8 mouse cellular contexts compared by ENCODE assay signal in the genomic region with DNA sequence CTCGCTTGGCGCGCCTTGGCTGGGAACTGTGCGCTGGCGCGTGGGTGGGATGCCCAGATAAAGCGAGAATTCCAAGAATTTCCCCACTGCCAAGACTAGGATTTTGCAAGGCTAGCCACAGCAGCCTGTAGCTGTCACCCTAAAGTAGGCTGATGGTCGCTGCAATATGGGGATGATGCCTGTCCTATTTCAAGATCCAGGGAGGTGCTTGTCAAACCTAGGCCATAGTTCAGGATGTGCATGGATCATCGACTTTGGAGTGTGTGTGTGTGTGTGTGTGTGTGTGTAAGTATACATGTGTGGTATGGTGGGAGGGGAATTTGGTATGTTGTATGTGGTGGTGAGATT. TPM values are rescaled to one million over a fixed set of nuclear protein-coding genes. Genes with fewer than 3 reads are reported as not detected.
DNase-seq lines count a peak whose midpoint lies in the region; ATAC-seq and TF ChIP-seq lines count a peak whose summit lies in the region.

No protein-coding gene starts in this region.

- H3K36me3 ChIP-seq in lung, embryonic 15.5 days: no peaks in the 10 kb centered on the region
- no peaks in the 10 kb centered on the region for H3K36me3 ChIP-seq in limb, embryonic 11.5 days (ENCODE audit: control insufficient read depth, insufficient read depth, low read length)
- H3K36me3 ChIP-seq in neural tube, embryonic 15.5 days: no peaks in the 10 kb centered on the region

- peak overlapping the region; percentile 78 for H3K9ac ChIP-seq in lung, embryonic 15.5 days
- peak overlapping the region; percentile 82 for H3K9ac ChIP-seq in limb, embryonic 11.5 days (ENCODE audit: low read length)
- peak overlapping the region; percentile 75 for H3K9ac ChIP-seq in neural tube, embryonic 15.5 days (replicated peaks)

- ATAC-seq in lung, embryonic 15.5 days (ENCODE audit: borderline replicate concordance, extremely low read depth, low FRiP score, low TSS enrichment): peak; percentile 58; the same call in 1 of the 2 replicates
- peak; percentile 26 for ATAC-seq in limb, embryonic 11.5 days (ENCODE audit: insufficient number of reproducible peaks, low FRiP score, low TSS enrichment, low read depth)
- ATAC-seq in neural tube, embryonic 15.5 days (ENCODE audit: low FRiP score): peak; percentile 62

- peak overlapping the region; percentile 75 for H3K4me3 ChIP-seq in lung, embryonic 15.5 days
- peak overlapping the region; percentile 81 for H3K4me3 ChIP-seq in embryonic fibroblast, embryonic 13.5 days (ENCODE audit: insufficient read depth, low read length)
- H3K4me3 ChIP-seq in limb, embryonic 11.5 days (ENCODE audit: low read depth, low read length): peak overlapping the region; percentile 86
- H3K4me3 ChIP-seq in neural tube, embryonic 15.5 days (replicated peaks): peak overlapping the region; percentile 86

- peaks cover 19% of the 10 kb centered on the region for H3K4me1 ChIP-seq in lung, embryonic 15.5 days
- H3K4me1 ChIP-seq in embryonic fibroblast, embryonic 13.5 days (ENCODE audit: control insufficient read depth, insufficient read depth, low read length): no peaks in the 10 kb centered on the region
- H3K4me1 ChIP-seq in limb, embryonic 11.5 days (ENCODE audit: control insufficient read depth, insufficient read depth, low read length): no peaks in the 10 kb centered on the region
- H3K4me1 ChIP-seq in neural tube, embryonic 15.5 days: peaks cover 17% of the 10 kb centered on the region

- peak overlapping the region; percentile 88 for H3K27ac ChIP-seq in lung, embryonic 15.5 days
- H3K27ac ChIP-seq in embryonic fibroblast, embryonic 13.5 days (ENCODE audit: insufficient read depth, low read length): no peak overlapping the region
- no peak overlapping the region for H3K27ac ChIP-seq in limb, embryonic 11.5 days (replicated peaks; ENCODE audit: low read depth, low read length)
- H3K27ac ChIP-seq in neural tube, embryonic 15.5 days (replicated peaks): peak overlapping the region; percentile 88; the same call in 1 of the 2 replicates

- no peaks in the 10 kb centered on the region for H3K9me3 ChIP-seq in lung, embryonic 15.5 days
- H3K9me3 ChIP-seq in limb, embryonic 11.5 days (ENCODE audit: control insufficient read depth, low read length): no peaks in the 10 kb centered on the region
- no peaks in the 10 kb centered on the region for H3K9me3 ChIP-seq in neural tube, embryonic 15.5 days (replicated peaks)

- no peak for TF ChIP-seq CTCF in embryonic fibroblast, embryonic 13.5 days (IDR thresholded peaks at IDR 0.05; ENCODE audit: borderline replicate concordance, insufficient read depth, low read length)

- WGBS in lung, embryonic 15.5 days: 2% methylated on average over 9 of the region's 9 CpGs
- WGBS in limb, embryonic 11.5 days: 2% methylated on average over 9 of the region's 9 CpGs
- 2% methylated on average over 9 of the region's 9 CpGs for WGBS in neural tube, embryonic 15.5 days

- TF ChIP-seq POLR2A in embryonic fibroblast, embryonic 13.5 days (IDR thresholded peaks at IDR 0.05; ENCODE audit: low read depth, low read length): no peak

- H3K27me3 ChIP-seq in lung, embryonic 15.5 days: no peaks in the 10 kb centered on the region
- H3K27me3 ChIP-seq in limb, embryonic 11.5 days (ENCODE audit: control insufficient read depth, insufficient read depth, low read length): no peaks in the 10 kb centered on the region
- H3K27me3 ChIP-seq in neural tube, embryonic 15.5 days (replicated peaks): 0 out of 2 replicates have a peak, but pooled peaks cover 5% of the 10 kb centered on the region

- no peak for DNase-seq in lung, adult 18-20 months
- no peak for DNase-seq in limb, embryonic 11.5 days (ENCODE audit: low spot score)
- no peak for DNase-seq in cerebellum, postnatal 14 days
- DNase-seq in layer of hippocampus, postnatal 10 days (ENCODE audit: low spot score in 2 of 2): no peak
- DNase-seq in spleen, postnatal 14 days (ENCODE audit: low spot score in 2 of 2): no peak

- peak overlapping the region; percentile 90 for H3K4me2 ChIP-seq in lung, embryonic 15.5 days
- peak overlapping the region; percentile 89 for H3K4me2 ChIP-seq in limb, embryonic 11.5 days (ENCODE audit: low read depth, severe bottlenecking)
- peak overlapping the region; percentile 93 for H3K4me2 ChIP-seq in neural tube, embryonic 15.5 days

RNA-seq across cellular contexts. Expression of a gene that starts 39.6 kb away (rescaled TPM):
- polyA plus RNA-seq in lung, embryonic 15.5 days (2015; fragmentation: Nextera tagmentation; extraction: Ambion mirVana): 25.1 and 25.3 TPM in 2 replicates
- polyA plus RNA-seq in embryonic fibroblast, embryonic 13.5 days (2011; ENCODE audit: insufficient read length, low read depth, missing spikeins): 18.7 and 30.3 TPM in 2 replicates
- 13.4 and 16.4 TPM in 2 replicates for polyA plus RNA-seq in limb, embryonic 11.5 days (2014; fragmentation: Nextera tagmentation; extraction: Ambion mirVana)
- polyA plus RNA-seq in neural tube, embryonic 15.5 days (2015; fragmentation: Nextera tagmentation; extraction: Ambion mirVana): 18.4 and 20.6 TPM in 2 replicates
- 10 to 100 TPM; 22.1 to 26.3 TPM for total RNA-seq in layer of hippocampus, postnatal 10 days (2021)

RNA-seq across cellular contexts. Expression of a gene that starts 39.7 kb away (rescaled TPM):
- polyA plus RNA-seq in lung, embryonic 15.5 days (2015; fragmentation: Nextera tagmentation; extraction: Ambion mirVana): 11.0 and 11.2 TPM in 2 replicates
- 18.4 and 20.4 TPM in 2 replicates for polyA plus RNA-seq in embryonic fibroblast, embryonic 13.5 days (2011; ENCODE audit: insufficient read length, low read depth, missing spikeins)
- 15.9 and 16.2 TPM in 2 replicates for polyA plus RNA-seq in limb, embryonic 11.5 days (2014; fragmentation: Nextera tagmentation; extraction: Ambion mirVana)
- polyA plus RNA-seq in neural tube, embryonic 15.5 days (2015; fragmentation: Nextera tagmentation; extraction: Ambion mirVana): 11.8 and 12.3 TPM in 2 replicates
- total RNA-seq in layer of hippocampus, postnatal 10 days (2021): 10 to 100 TPM; 23.9 TPM

Comparison
In these comparisons a context has a peak if more than half of its experiments do, and no peak if none do; other contexts are left out.
1. H3K27ac ChIP-seq: peak in lung, embryonic 15.5 days (single experiment) and neural tube, embryonic 15.5 days (single experiment); none in embryonic fibroblast, embryonic 13.5 days (single experiment) and limb, embryonic 11.5 days (single experiment).
2. Peak in every context shown above with its lines, with median percentiles within 50 percentile points of each other: ATAC-seq, H3K4me2 ChIP-seq, H3K4me3 ChIP-seq and H3K9ac ChIP-seq.